ENCODE assay signal across 25 mouse cellular contexts in genomic region chr2:135749606-135750005, GRCm38 (mm10).
DNase-seq lines count a peak whose midpoint lies in the region; ATAC-seq lines count a peak whose summit lies in the region.
"Had no signal": no experiment of that assay in that cellular context is flagged by ENCODE, and none has a peak within 500 bp of the region (broad histone marks: within the 10 kb centered on the region; RNA-seq: fewer than 3 reads in every experiment).

No protein-coding gene starts in this region.

- H3K27me3 ChIP-seq in limb, embryonic 13.5 days, result no peaks in the 10 kb centered on the region
- H3K27me3 ChIP-seq in midbrain, embryonic 11.5 days (ENCODE audit: control insufficient read depth, insufficient read depth, low read length), result no peaks in the 10 kb centered on the region
- H3K27me3 ChIP-seq: heart, embryonic 12.5 days; intestine, embryonic 15.5 days; limb, embryonic 15.5 days; midbrain, embryonic 12.5 days; neural tube, embryonic 13.5 days; Patski had no signal

- 28% methylated on average over 15 of the region's 15 CpGs for WGBS in limb, embryonic 13.5 days
- 86% methylated on average over 15 of the region's 15 CpGs for WGBS in midbrain, embryonic 11.5 days

- peak overlapping the region; percentile 36 for H3K4me2 ChIP-seq in limb, embryonic 13.5 days (replicated peaks)
- no peak overlapping the region for H3K4me2 ChIP-seq in midbrain, embryonic 11.5 days
- H3K4me2 ChIP-seq: heart, embryonic 12.5 days; hindbrain, embryonic 14.5 days; intestine, embryonic 15.5 days; limb, embryonic 15.5 days; midbrain, embryonic 12.5 days; neural tube, embryonic 13.5 days had no signal

- H3K9ac ChIP-seq in limb, embryonic 13.5 days, result no peak overlapping the region
- no peak overlapping the region for H3K9ac ChIP-seq in midbrain, embryonic 11.5 days (ENCODE audit: low read length)
- H3K9ac ChIP-seq: heart, embryonic 12.5 days; hindbrain, embryonic 14.5 days; intestine, embryonic 15.5 days; limb, embryonic 15.5 days; midbrain, embryonic 12.5 days; neural tube, embryonic 13.5 days had no signal

- H3K9me3 ChIP-seq in limb, embryonic 13.5 days, result no peaks in the 10 kb centered on the region
- no peaks in the 10 kb centered on the region for H3K9me3 ChIP-seq in midbrain, embryonic 11.5 days (ENCODE audit: control insufficient read depth, low read length)
- H3K9me3 ChIP-seq: intestine, embryonic 15.5 days; limb, embryonic 15.5 days; midbrain, embryonic 12.5 days; neural tube, embryonic 13.5 days had no signal

- no peak for ATAC-seq in limb, embryonic 13.5 days (ENCODE audit: low FRiP score, low read depth)
- ATAC-seq in midbrain, embryonic 11.5 days (ENCODE audit: low FRiP score), result no peak
- ATAC-seq: activated CD4-positive, CD25-positive, alpha-beta regulatory T cell, adult 4 months; CD4-positive, CD25-positive, alpha-beta regulatory T cell, adult 4 months; forebrain, embryonic 14.5 days; intestine, embryonic 15.5 days; lung, postnatal 0 days; Patski had no signal

- H3K4me1 ChIP-seq in limb, embryonic 13.5 days, result peaks cover 28% of the 10 kb centered on the region
- no peaks in the 10 kb centered on the region for H3K4me1 ChIP-seq in midbrain, embryonic 11.5 days (ENCODE audit: control insufficient read depth, insufficient read depth, low read length)
- H3K4me1 ChIP-seq: intestine, embryonic 15.5 days had no signal

- no peak overlapping the region for H3K27ac ChIP-seq in limb, embryonic 13.5 days
- H3K27ac ChIP-seq in midbrain, embryonic 11.5 days (ENCODE audit: low read depth, low read length), result no peak overlapping the region
- H3K27ac ChIP-seq: hindbrain, embryonic 14.5 days; intestine, embryonic 15.5 days; limb, embryonic 15.5 days; midbrain, embryonic 12.5 days; neural tube, embryonic 13.5 days had no signal

- H3K4me3 ChIP-seq in limb, embryonic 13.5 days, result no peak overlapping the region; the same call in 1 of the 2 replicates
- no peak overlapping the region for H3K4me3 ChIP-seq in midbrain, embryonic 11.5 days (ENCODE audit: low read depth, low read length)
- H3K4me3 ChIP-seq: heart, embryonic 12.5 days; intestine, embryonic 15.5 days; limb, embryonic 15.5 days; midbrain, embryonic 12.5 days; neural tube, embryonic 13.5 days had no signal

- DNase-seq in cerebellum, adult 9-11 months, result peak; percentile 21
- no peak for DNase-seq in cerebellum, postnatal 4 days (ENCODE audit: low spot score in 2 of 2)
- peak; percentile 22 for DNase-seq in layer of hippocampus, adult 11-12 months (ENCODE audit: low spot score)
- no peak for DNase-seq in layer of hippocampus, postnatal 25 days (ENCODE audit: extremely low spot score in 1 of 2, low spot score in 1 of 2)
- peak; percentile 78 for DNase-seq in brain, adult 2 months (ENCODE audit: low read depth, low spot score)
- no peak for DNase-seq in midbrain, embryonic 11.5 days (ENCODE audit: low spot score, missing footprints)
- DNase-seq: adrenal gland, postnatal 10 days; cerebellum, adult 11 months; cerebellum, postnatal 36 days; heart, postnatal 14 days; kidney, adult 9 months; kidney, postnatal 25 days; thymus, postnatal 14 days had no signal

- no peaks in the 10 kb centered on the region for H3K36me3 ChIP-seq in limb, embryonic 13.5 days
- H3K36me3 ChIP-seq in midbrain, embryonic 11.5 days (ENCODE audit: control insufficient read depth, insufficient read depth, low read length), result no peaks in the 10 kb centered on the region
- H3K36me3 ChIP-seq: heart, embryonic 12.5 days; intestine, embryonic 15.5 days; limb, embryonic 15.5 days; midbrain, embryonic 12.5 days; neural tube, embryonic 13.5 days had no signal

Comparison
In these comparisons a context has a peak if more than half of its experiments do, and no peak if none do; other contexts are left out.
1. DNase-seq: peak in cerebellum, adult 9-11 months (single experiment), layer of hippocampus, adult 11-12 months (single experiment) and brain, adult 2 months (single experiment); none in cerebellum, postnatal 4 days (0 of 2), layer of hippocampus, postnatal 25 days (0 of 2) and midbrain, embryonic 11.5 days (single experiment).